Mouse (Mus musculus) midbrain, postnatal 0 days (tissue): ENCODE measurements around the gene Oas1f. TPM values are rescaled to one million over a fixed set of nuclear protein-coding genes. Genes with fewer than 3 reads are reported as not detected.
"Not testable (repeated sequence)": the region's sequence is repeated elsewhere in the genome, so short reads cannot be mapped to it uniquely, and the experiment has no call there.

Experiments
- ATAC-seq: fragments of 200-750 bp; cut with Nextera tagmentation; 2 replicates; pipeline ENCODE4 v1.8.0; 2017; ENCODE audit warnings: moderate number of reproducible peaks, mild to moderate bottlenecking, moderate TSS enrichment, moderate library complexity; ENCODE audit not compliant: low FRiP score
- DNase-seq: peaks from one replicate; pipeline ENCODE4 v3.0.0-alpha.2; 2015; ENCODE audit warnings: low spot score
- H3K27ac ChIP-seq: fragments of 300-500 bp; sonication (generic); 2 replicates; pipeline ENCODE4 v1.5.1; 2014; ENCODE audit warnings: low read depth, mild to moderate bottlenecking, low read length, mixed read lengths
- H3K27me3 ChIP-seq: fragments of 300-500 bp; sonication (generic); 2 replicates; pipeline ENCODE4 v1.6.1; 2014; ENCODE audit warnings: low read length, control low read depth, mixed read lengths; ENCODE audit not compliant: insufficient read depth
- H3K36me3 ChIP-seq: fragments of 300-500 bp; sonication (generic); 2 replicates; pipeline ENCODE4 v1.6.1; 2014; ENCODE audit warnings: low read length, control low read depth, mixed read lengths; ENCODE audit not compliant: insufficient read depth
- H3K4me1 ChIP-seq: fragments of 300-500 bp; sonication (generic); 2 replicates; pipeline ENCODE4 v1.6.1; 2014; ENCODE audit warnings: mild to moderate bottlenecking, control low read depth, antibody characterized with exemption, low read length, mixed read lengths; ENCODE audit not compliant: insufficient read depth
- H3K4me2 ChIP-seq: fragments of 300-500 bp; sonication (generic); 2 replicates; pipeline ENCODE4 v1.6.1; 2014; ENCODE audit warnings: low read depth, mild to moderate bottlenecking, low read length, mixed read lengths; ENCODE audit not compliant: poor library complexity, severe bottlenecking
- H3K4me3 ChIP-seq: fragments of 300-500 bp; sonication (generic); 2 replicates; pipeline ENCODE4 v1.5.1; 2014; ENCODE audit warnings: low read depth, mild to moderate bottlenecking, low read length, moderate library complexity
- H3K9ac ChIP-seq: fragments of 300-500 bp; sonication (generic); replicated peaks from 2 replicates; pipeline ENCODE4 v1.6.1; 2014; ENCODE audit warnings: mild to moderate bottlenecking, low read length, moderate library complexity, mixed read lengths; ENCODE audit not compliant: poor library complexity, severe bottlenecking
- H3K9me3 ChIP-seq: fragments of 300-500 bp; sonication (generic); 2 replicates; pipeline ENCODE4 v1.6.1; 2016; ENCODE audit warnings: low read length, control low read depth
- CTCF ChIP-seq: IDR thresholded peaks from 2 replicates; pipeline ENCODE4 v1.5.1; 2016; ENCODE audit warnings: antibody characterized with exemption, mild to moderate bottlenecking
- WGBS: fragments of 180-500 bp; shearing (Covaris S2); extraction: QIAGEN DNeasy Blood & Tissue Kit; methylation state at CpG from one replicate; pipeline ENCODE4 v1.1.7; 2014; 5-methylcytosine and 5-hydroxymethylcytosine counted together
- polyA plus RNA-seq: library from polyadenylated mRNA; unstranded; fragments of >200 nt; fragmentation: Nextera tagmentation; extraction: Ambion mirVana; gene quantifications from 2 replicates; pipeline ENCODE4 v1.2.1, GENCODE M21; 2015
- total RNA-seq: library from RNA; depleted of rRNA; stranded (reverse); fragments of >200 nt; gene quantifications from 2 replicates; pipeline ENCODE4 v1.2.3, GENCODE M21; 2014

The Oas1f gene
- total and polyA plus RNA-seq, 2 experiments from 2014 or later, result not detected

DNA sequence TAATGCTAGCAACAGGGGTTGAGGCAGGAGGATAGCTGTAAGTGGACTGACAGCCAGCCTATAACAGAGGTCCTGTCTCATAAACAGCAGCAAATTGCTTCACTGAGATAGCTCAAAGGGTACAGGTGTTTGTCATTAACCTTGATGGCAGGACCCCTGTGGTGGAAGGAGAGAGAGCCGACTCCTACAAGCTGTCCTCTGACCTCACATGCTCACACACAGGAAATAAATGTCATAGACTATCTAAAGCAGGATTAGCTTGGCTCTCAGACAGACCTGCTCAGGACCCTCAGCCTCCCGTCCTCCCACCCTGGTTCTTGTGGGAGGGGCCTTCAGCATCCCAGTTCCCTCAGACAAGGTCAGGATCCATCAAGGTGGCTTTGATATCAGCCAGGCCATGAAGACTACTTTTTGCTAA, 45.1 kb downstream of the Oas1f start:
- H3K27ac ChIP-seq, result no peak overlapping the region
- H3K36me3 ChIP-seq, result no peaks in the 10 kb centered on the region
- no peak for TF ChIP-seq CTCF
- DNase-seq (no peak), ATAC-seq (no peak)
- no peak overlapping the region for H3K4me2 ChIP-seq
- 82% methylated on average over 2 of the region's 2 CpGs for WGBS
- no peak overlapping the region for H3K4me3 ChIP-seq
- H3K9me3 ChIP-seq, result no peaks in the 10 kb centered on the region
- no peak overlapping the region for H3K9ac ChIP-seq
- H3K27me3 ChIP-seq, result no peaks in the 10 kb centered on the region
- H3K4me1 ChIP-seq, result no peaks in the 10 kb centered on the region

DNA sequence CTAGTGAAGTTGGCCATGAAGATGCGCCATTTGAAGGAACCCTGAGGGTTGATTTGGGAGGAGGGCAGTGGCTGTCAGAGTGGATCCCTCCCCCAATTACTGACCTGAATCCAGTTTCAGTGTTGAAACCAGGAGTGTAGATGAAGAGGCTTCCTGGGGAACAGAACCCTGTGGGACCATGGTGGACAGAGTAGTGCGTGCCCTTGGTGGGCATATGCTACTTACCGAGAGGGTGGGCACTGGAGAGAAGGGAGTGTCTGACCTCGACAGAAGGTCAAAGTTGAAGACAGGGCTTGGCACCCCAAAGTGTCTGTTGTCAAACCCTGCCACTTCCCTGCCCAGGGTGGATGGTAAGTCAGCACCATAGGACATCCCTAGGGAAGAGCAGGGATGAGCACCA, 46.7 kb downstream of the Oas1f start:
- not testable (repeated sequence) for H3K4me2 ChIP-seq, H3K9ac ChIP-seq, H3K9me3 ChIP-seq, H3K36me3 ChIP-seq, H3K27me3 ChIP-seq, DNase-seq, ATAC-seq, H3K4me1 ChIP-seq, H3K4me3 ChIP-seq, H3K27ac ChIP-seq
- WGBS, result 90% methylated on average over 4 of the region's 4 CpGs

DNA sequence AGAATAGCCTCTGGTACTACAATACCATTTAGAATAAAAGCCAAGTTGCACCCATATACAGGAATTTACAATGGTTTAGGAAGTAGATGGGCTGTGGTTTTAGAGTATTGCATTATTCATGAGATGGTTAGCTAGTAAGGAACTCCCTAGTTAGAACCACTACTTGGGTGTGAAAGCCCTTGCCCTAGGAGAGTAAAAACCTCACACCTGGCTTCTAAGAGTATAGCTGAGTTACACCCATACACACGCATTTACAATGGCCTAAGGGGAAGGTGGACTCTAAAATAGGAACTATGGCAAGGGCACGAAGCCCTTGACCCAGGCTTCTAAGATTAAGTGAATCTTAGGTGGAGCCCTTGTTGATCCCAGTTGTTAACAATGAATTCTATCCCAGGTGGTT, 47.5 kb downstream of the Oas1f start:
- not testable (repeated sequence) for H3K27ac ChIP-seq, H3K4me2 ChIP-seq, DNase-seq, H3K27me3 ChIP-seq, ATAC-seq, H3K9me3 ChIP-seq, H3K9ac ChIP-seq, H3K36me3 ChIP-seq, H3K4me1 ChIP-seq, H3K4me3 ChIP-seq
- 77% methylated on average over 2 of the region's 2 CpGs for WGBS

GRCm38 (mm10) chr5:120895231-120895900, 48.2 kb downstream of the Oas1f start:
- H3K4me2 ChIP-seq, result no peak overlapping the region
- no peaks in the 10 kb centered on the region for H3K9me3 ChIP-seq
- H3K9ac ChIP-seq, result no peak overlapping the region
- DNase-seq, result no peak
- 74% methylated on average over 11 of the region's 11 CpGs for WGBS
- no peak for TF ChIP-seq CTCF
- ATAC-seq, result no peak
- H3K4me1 ChIP-seq, result no peaks in the 10 kb centered on the region
- H3K36me3 ChIP-seq, result no peaks in the 10 kb centered on the region
- H3K27me3 ChIP-seq, result no peaks in the 10 kb centered on the region
- H3K27ac ChIP-seq, result no peak overlapping the region
- no peak overlapping the region for H3K4me3 ChIP-seq

DNA sequence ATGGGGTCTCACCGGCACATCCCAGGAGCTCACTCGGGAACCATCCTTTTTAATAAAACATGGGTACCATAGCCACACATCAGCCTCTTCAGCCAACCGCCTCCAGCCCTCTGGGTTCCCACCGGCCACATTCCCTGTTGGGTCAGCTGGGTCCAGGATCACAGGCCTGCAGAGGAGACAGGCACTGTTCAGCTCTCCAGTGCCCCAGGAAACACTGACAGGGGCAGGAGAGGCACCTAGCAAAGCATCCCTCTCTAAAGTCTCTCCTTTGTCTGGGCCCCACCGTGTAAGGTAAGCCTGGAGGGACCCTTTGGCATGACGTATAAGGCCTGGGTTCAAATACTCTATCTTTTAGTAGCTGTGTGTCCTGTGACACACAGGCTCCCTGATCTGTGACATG, 51.1 kb downstream of the Oas1f start:
- H3K27me3 ChIP-seq, result no peaks in the 10 kb centered on the region
- no peak overlapping the region for H3K4me2 ChIP-seq
- no peak for TF ChIP-seq CTCF
- H3K9me3 ChIP-seq, result no peaks in the 10 kb centered on the region
- H3K27ac ChIP-seq, result no peak overlapping the region
- WGBS, result 79% methylated on average over 6 of the region's 6 CpGs
- no peak overlapping the region for H3K9ac ChIP-seq
- H3K4me3 ChIP-seq, result no peak overlapping the region
- H3K4me1 ChIP-seq, result no peaks in the 10 kb centered on the region
- ATAC-seq, result no peak
- no peaks in the 10 kb centered on the region for H3K36me3 ChIP-seq
- DNase-seq, result no peak

DNA sequence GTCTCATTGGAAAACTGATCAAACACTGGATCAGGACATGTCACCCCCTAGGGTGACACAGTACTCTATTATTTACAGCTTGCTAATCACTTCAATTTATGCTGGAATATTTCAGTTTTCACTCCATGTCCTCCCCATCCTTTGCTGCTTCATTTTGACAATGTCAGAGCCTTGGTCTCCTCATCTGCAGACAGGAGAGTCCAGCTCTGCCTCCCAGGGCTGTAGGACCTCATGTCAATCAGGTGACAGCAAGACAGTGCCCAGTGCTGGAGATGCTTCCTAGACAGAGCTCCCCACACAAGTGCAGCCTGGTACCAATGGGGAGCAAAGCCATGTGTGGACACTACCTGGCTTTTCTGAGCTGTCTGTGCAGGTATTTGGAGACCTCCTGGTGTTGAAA, 51.6 kb downstream of the Oas1f start:
- Histone ChIP-seq H3K27me3 (no peaks in the 10 kb centered on the region), H3K9ac (no peak overlapping the region), H3K9me3 (no peaks in the 10 kb centered on the region), H3K27ac (no peak overlapping the region), H3K4me2 (no peak overlapping the region), H3K36me3 (no peaks in the 10 kb centered on the region), H3K4me1 (no peaks in the 10 kb centered on the region), H3K4me3 (no peak overlapping the region)
- TF ChIP-seq CTCF, result no peak
- DNase-seq (no peak), ATAC-seq (no peak)
